Mouse (Mus musculus): ENCODE data around the gene Mlxipl.
"Not testable (repeated sequence)": the region's sequence is repeated elsewhere in the genome, so short reads cannot be mapped to it uniquely, and the experiment has no call there.

The Mlxipl gene

DNA sequence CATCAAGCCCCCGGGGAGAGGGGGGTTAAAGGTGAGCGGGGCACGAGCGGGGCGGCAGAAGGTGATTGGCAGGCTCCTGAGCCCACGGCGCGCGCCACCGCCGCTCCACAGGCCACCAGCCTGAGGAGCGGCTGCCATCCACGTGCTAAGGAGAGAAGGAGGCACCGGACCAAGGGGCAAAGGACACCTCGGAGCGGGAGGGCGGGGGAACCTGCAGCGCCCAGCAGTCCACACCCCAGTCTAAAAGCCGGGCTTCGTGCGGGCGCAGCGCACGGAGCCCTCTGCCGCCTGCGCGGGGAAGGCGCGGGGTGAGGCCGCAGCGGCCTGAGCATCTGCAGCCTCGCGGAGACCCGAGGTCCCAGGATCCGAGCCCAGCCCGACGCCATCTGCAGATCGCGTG, at the start of gene Mlxipl:
Mlxipl (plus strand) TSS at position 238 of the 400 bp plus-strand sequence.
- no peak for DNase-seq (ENCODE audit: low read depth, low spot score)

DNA sequence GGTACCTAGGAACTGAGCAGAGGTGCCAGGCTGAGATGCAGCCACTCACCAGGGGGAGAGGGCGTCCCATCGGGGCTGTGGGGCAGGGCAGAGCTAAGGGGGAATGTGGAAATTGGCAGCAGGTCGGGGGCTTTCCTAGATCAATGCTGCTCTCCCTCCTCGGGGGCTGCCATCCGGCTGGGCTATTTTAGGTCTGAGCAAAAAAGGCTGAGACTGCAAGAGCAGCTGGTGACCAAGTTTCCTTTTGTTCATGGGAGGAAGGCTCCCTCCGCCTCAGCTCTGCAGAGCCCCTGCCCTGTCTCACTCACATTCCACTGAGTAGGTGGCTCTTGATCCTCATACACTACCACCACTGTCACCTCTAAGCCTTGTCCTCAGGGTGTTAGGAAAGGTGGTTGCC, 49.6 kb upstream of the Mlxipl start:
- peak; percentile 68 for DNase-seq (ENCODE audit: low read depth, low spot score)

DNA sequence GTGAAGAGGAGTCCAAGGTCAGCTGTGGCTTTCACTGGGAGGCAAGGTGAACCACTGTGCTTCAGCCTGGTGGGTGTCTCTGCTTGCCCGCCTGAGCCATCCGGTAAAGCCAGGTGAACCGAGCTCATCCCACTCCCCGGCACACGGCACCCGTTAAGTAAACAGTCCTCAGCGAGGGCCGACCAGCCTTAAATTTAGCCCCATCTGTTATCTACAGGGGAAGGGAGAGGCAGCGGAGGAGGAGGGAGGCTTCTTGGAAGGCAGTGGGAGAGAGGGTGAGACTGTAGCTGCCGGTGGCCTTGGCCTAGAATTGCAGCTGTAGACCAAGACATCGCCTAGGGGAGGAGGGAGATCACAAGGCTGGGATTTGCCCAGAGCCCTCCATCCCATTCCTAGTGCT, 48.9 kb upstream of the Mlxipl start:
- DNase-seq (ENCODE audit: low read depth, low spot score) = no peak

DNA sequence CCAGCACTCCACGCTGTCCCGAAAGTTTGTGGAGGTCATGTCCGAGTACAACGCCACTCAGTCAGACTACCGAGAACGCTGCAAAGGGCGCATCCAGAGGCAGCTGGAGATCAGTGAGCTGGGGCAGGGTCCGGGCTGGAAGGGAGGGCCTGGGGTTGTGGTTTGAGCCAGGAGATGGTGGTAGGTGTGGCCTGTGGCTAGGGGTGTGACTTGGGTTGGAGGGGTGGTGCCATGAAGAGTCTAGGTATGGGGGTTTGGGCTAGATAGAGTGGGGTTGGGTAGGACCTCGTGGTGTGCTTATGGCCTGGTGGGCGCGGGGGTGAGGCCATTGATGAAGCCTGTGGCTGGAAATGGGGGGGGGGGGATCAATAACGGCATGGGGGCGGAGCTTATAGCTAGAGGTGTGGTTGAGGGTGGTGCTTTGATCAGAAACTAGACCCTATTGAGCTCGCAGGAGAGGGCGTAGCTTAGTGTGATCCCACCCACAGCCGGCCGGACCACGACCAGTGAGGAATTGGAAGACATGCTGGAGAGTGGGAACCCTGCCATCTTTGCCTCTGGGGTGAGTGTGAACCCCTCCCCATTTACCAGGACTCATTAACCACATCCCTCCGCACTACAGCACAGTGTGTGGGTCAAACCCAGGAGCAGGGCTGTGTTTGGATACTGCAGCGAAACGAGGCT, 47.4 kb upstream of the Mlxipl start:
- no peak for DNase-seq (ENCODE audit: low read depth, low spot score)

DNA sequence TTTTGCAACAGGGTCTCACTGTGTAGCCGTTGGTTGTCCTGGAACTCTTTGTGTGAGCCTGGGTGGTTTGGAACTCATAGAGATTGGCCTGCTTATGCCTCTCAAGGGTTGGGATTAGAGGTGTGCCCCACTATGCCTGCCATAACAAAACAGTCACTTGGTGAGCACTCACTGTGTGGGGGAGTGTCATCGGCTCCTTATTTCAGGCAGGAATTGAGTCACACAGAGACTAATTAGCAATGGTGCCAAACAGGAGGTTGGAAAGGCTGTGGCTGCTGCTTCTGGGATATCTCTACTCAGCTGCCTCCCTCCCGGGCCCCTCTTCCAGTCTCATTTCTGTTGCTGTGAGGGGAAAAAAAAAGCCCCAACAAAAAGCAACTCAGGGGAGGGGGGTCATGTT, 45.1 kb upstream of the Mlxipl start:
- no peak for DNase-seq (ENCODE audit: low read depth, low spot score)

DNA sequence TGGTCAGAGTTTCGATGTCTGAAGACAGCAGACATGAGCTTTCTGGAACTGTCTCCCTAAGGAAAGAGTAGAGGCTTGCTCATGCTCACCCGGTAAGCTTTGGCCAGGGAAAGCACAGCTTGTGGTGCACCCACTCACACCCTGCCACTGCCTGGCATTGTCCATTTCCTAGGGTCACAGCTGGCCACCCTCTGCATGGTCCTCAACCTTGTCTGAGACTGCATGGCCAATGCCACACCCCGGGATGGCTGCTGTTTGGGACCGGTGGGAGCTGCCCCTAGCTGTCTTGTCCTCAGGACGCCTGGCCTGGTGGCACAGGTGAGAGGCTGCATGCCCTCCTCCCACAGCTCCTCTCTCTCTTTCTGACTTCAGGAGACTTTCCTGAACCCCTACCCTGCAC, 41.2 kb upstream of the Mlxipl start:
- DNase-seq (ENCODE audit: low read depth, low spot score) = no peak

DNA sequence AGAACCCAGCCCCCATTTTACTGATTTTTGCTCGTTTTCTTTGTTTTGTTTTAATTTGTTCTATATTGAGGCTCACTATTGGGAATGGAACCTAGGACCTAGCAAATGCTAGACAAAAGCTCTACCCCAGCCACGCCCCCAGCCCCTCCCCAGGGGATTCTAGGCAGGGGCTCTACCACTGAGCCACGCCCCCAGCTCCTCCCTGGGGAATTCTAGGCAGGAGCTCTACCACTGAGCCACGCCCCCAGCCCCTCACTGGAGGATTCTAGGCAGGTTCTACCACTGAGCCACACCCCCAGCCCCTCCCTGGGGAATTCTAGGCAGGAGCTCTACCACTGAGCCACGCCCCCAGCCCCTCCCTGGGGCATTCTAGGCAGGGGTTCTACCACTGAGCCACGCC, 40.4 kb upstream of the Mlxipl start:
- not testable (repeated sequence) for DNase-seq (ENCODE audit: low read depth, low spot score)

DNA sequence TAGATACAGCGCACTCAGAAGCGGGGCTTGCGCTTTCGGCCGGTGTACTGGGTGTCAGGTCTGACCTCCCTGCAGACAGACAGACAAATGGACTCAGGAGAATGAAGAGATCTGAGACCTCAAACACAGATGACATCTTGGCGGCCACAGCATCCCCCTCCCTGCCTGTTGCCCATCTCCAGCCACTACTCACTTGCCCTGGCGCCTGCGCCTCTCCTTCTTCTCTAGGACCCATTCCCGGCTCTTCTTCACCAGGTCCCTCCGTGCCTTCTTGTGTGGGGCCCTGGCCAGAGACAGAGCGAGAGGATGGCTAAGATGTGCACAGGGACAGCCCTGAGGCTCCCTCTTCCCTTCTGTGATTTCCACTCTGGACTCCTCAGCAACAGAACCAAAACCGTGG, 36.3 kb upstream of the Mlxipl start:
- DNase-seq (ENCODE audit: low read depth, low spot score) = no peak

DNA sequence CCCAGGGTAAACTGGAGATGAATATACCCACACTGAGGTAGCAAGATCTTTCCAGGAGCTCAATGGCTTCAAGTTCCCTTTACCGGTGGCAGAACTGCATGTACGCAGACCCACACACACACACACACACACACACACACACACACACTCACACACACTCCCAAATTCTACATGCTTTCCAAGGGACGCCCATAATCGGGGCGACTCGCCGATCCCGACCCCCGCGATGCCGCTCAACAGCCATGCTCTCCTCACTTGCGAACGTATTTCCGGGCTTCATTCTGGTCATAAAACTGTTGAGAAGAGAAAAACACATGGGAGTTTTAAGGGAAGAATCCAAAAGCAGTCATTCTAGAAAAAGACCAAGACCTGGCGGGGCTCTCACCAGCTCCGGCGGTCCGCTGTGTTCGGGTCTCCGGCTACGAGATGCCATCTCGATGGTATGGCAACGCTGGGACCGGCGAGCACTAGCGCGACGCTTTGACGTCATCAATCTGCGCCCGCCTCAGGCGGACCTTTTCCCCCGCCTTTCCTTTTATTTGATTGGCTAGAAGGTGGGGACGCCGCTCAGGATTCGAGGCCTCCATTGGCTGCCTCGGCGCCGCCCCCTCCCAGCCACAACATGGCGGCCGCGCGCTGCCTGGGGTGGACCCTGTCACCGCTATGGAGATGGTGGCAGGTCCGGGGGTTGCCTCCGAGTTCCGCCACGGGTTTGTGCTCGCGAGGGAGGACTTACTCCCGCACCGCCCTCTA, 25.9 kb upstream of the Mlxipl start, which contains the start of gene Dnajc30:
Dnajc30 (plus strand) TSS at position 574 of the 753 bp plus-strand sequence.
- peak; percentile 95 for DNase-seq (ENCODE audit: low read depth, low spot score)

DNA sequence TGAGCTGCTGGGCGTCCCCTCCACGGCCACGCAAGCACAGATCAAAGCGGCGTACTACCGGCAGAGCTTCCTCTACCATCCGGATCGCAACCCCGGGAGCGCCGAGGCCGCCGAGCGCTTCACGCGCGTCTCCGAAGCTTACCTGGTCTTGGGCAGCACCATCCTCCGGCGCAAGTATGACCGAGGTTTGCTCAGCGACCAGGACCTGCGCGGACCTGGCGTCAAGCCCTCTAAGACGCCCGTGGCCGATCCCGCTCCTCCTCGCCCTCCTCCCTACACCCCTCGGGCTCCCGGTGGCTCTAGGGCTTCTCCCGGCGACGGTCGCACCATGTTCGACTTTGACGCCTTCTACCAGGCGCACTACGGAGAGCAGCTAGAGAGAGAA, 25.3 kb upstream of the Mlxipl start:
- DNase-seq (ENCODE audit: low read depth, low spot score) = no peak

DNA sequence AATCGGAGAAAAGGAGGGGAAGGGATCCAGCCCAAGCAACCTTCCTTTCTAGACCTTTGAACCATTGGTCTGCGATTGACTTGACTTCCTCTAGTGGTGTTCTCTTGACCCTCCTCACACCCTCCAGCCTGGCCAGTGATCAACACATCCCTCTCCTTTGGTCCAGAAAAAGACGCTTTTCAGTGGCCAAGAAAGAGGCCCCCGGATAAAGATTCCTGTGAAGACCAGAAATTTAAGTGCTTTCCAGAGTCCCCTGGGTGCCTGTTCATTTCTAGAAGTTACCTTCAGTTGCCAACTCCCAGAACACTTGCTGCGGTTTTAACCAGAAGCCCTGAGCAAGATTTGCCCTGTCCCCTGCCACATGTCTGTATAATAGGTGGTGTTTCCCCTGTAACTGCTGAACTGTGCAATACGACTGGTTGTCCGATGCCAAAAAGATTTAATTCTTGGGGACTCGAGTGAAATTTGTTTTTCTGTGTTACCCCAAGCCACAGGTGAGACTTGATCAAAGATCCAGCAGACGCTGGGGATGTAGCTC, 24.7 kb upstream of the Mlxipl start, which contains the start of gene Bud23:
Bud23 (minus strand) TSS at position 51 of the 538 bp plus-strand sequence.
- DNase-seq (ENCODE audit: low read depth, low spot score) = not testable (repeated sequence)

DNA sequence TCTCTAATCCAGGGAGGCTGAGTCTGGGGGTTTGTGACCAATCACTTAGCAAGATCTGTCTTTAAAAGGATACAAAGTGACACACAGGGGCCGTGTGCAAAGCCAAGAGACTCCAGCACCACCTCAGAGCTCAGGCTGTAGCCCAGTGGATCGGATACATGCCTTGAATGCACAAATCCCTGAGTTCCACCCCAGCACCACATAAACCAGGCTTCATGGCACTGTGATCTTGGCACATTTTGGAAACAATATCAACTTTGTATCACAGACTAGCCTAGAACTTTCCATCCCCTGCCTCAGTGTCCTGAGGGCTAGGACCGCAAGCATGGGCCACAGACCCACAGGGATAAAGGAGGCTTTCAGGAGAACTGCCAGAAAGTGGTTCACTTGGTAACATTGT, 23.7 kb upstream of the Mlxipl start:
- DNase-seq (ENCODE audit: low read depth, low spot score) = no peak

DNA sequence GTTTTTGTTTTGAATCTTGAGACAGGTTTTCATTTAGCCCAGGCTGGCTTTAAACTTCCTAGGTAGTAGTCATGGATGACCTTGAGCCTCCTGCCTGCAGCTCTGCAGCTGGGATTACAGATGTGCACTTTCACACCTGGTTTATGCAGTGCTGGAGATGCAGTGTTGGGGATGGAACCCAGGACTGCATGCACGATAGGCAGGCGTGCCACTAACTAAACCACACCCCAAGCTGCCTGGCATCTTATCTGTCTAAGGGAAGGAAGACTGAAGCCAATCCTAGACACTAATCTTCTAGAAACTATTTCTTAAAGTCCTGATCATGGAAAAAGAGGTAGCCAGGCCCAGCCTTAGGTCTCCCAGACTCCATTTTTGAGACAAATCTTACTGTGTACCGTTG, 19.2 kb upstream of the Mlxipl start:
- DNase-seq (ENCODE audit: low read depth, low spot score) = no peak

DNA sequence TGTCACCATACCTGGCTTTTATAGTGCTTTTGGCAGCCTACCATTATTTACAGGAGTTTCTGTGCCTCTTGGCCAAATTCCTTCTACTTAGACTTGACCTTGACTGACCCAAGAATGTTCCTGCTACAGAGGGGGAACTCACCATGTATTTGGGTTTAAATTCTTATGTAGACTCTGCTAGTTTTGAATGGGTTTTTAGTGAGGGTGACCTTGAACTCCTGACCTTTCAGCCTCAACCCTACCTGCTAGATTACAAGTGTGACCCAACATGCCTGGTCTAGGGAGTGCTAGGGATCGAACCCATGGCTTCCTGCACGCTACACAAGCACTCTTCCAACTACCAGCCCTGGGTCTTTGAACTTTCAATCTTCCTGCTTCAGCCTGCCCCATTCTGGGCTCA, 17.6 kb upstream of the Mlxipl start:
- no peak for DNase-seq (ENCODE audit: low read depth, low spot score)

DNA sequence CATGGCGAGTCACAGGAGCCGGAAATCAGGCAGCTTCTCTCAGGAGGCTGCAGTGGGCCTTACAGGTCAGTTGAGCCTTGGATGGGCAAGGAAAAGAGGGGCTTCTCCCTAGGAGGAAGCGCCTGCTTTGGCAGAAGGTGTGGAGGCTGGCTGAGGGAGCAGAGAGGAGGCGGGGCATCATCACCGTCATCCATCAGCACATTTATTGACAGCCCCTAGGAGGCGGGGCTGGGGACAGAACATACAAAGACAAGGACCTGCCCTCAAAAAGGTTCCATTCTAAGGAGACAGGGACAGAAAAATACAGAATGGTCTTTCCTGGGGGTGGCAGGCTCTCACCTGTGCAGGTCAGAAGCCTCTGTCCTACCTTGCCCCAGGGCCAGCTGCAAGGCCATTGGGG, 17.0 kb upstream of the Mlxipl start:
- no peak for DNase-seq (ENCODE audit: low read depth, low spot score)

DNA sequence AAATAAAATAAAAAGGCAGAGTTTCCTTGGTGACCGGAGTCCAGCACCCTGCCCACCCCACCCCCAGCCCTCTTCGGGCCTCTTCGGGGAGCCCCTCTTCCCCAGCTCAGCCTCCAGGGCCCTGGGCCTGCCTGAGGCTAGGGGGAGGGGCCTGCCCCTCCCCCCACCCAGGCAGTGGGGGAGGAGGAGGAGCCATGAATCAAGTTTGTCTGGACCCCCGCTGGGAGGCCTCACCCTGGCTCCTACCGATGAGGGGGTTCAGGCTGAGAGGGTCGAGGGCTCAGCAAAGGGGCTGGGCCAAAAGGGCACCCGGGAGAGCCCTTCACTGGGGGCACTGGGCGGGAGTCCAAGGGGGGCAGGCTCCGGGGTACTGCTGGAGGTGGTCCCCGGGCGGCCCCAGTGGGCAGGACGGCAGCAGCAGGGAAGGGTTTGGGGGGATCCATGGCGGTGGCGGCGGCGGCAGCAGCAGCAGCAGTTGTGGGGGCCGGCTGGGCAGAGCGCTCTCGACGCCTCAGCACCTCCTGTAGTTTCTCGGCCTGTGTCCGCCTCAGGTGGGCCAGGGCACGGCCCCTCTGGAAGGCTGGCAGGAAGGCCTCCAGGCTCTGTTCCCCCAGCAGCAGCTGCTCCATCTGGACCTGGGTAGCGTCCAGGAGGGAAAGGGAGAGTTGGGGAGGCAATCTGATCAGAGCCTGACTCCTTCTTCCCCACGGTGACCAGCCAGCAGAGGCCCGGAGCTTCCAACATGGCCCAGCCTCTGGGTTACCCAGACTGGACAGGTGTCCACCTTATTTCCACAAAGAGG, 16.1 kb upstream of the Mlxipl start:
- no peak for DNase-seq (ENCODE audit: low read depth, low spot score)

DNA sequence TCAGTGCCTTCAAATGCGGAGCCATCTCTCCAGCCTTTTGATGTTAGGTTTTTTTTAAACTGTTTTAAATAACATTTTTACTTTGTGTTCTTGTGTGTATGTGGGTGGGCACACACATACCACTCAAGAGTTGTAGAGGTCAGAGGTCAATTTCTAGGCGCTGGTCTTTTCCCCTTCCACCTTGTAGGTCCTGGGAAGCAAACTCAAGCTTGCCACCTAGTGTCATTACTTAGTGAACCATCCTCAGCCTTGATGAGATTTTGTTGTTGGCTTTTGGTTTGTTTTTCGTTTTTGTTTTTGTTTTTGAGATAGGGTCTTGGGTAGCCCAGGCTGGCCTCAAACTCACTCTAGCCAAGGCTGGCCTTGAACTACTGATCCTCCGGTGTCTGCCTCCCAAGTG, 14.0 kb upstream of the Mlxipl start:
- no peak for DNase-seq (ENCODE audit: low read depth, low spot score)

DNA sequence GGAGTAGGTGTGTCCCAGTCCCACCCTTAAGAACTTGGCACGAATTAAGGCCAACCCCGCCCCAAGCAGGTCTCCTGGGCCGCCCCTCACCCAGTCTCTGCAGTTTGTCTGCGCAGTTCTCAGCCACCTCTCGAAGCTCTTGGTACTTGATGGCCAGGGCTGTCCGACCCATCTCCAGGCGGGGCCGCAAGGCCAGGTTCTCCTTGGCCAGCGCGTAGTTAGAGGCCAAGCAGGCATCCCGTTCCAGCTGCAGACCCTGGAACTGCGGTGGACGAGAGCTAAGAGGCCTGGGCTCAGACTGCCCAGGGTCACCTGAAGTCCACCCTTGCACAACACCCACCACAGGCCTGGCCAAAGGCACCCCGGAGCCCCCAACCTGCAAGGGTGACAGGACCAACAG, 13.3 kb upstream of the Mlxipl start:
- no peak for DNase-seq (ENCODE audit: low read depth, low spot score)

DNA sequence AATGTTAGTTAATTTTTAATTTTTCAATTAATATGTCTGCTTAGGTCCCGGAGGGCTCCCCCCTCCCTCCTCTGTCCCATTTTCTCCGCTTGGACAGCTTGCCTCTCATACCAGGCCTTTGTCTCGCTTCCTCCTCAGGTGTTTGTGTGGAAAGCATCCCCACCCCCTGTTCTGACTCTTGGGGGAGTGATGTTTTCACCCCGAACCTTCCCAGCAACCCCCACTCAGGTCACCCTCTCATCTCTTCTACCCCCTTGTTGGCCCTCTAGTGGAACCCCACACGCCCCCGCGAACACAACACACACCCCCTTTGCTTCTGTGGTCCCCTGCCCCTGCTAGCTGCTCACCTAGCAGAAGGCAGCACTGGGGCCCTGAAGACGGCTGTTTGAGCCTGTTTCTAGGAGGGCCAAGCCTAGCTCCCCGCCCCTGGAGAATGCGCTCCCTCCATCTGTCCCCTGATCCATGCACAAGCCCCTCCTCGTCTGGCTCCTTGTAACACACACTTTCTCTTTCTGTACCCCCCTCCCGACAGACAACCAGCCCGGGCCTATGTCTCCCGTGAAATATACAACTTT, 12.7 kb upstream of the Mlxipl start:
- no peak for DNase-seq (ENCODE audit: low read depth, low spot score)

DNA sequence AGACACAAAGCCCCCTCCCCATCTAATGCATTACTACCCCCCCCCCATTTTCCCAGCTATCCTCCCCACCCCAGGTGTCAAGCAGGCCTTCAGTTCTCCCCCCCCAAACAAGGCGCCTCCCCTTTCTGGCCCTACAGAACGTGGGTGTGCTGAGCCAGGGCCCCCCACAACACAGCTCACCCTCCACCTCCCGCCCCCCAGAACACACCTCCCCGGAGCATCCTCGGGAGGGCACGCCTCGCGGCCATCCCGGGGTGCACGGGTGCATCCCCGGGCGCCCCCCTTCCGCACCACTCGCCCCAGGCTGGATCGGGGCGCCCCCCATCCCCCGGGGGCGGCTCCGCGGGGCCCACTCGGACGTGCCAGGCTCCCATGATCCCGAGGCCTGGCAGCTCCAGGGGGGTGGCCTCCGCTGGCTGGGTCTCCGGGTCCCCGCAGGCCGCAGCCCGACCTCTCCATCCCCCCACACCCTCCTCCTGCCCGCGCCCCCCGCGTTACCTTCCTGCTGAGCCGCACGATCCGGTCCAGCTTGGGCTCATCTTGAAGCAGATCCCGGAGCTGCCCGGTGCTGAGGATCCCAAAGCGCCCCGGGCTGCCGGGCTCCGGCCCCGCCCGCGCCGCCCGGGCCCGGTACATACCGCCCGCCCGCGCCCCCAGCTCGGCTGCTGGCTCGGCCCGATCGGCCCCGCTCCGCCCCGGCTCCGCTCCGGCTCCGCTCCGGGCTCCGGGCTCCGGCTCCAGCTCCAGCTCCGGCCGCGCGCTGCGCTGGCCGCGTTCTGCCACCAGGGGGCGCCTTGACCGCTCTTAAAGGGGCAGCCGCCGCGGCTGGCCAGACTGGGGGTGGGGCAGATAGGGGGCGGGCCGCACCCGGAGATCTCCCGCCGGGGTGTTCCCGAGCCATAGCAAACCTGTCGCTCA, 11.9 kb upstream of the Mlxipl start, which contains the start of gene Vps37d:
Vps37d (minus strand) TSS at position 703 of the 918 bp plus-strand sequence.
- peak; percentile 48 for DNase-seq (ENCODE audit: low read depth, low spot score)

DNA sequence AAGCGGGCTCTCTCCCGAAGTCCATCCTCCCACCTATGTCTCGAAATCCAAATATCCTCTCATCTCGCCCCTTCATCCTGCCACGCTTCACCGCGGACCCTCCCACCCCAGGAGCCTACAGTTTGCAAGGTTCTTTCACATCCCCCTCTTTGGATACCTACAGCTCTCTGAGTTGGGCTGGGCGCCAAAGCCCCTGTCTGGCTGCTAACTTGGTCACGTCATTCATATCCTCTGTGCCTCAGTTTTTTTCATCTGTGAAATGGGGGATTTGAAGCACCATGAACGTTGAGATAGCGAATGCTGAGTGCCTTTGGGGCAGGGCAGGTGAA, 11.2 kb upstream of the Mlxipl start:
- DNase-seq (ENCODE audit: low read depth, low spot score) = no peak

Data from telencephalon, adult 2 months (tissue).